Mouse (Mus musculus) right cerebral cortex, adult 18-20 months (tissue): ENCODE measurements around the gene Fcer1g.
"Not testable (repeated sequence)": the region's sequence is repeated elsewhere in the genome, so short reads cannot be mapped to it uniquely, and the experiment has no call there.

Source experiments
- DNase-seq: peaks from one replicate; pipeline ENCODE4 v3.0.0; 2022; ENCODE audit warnings: mixed read lengths

The Fcer1g gene

DNA sequence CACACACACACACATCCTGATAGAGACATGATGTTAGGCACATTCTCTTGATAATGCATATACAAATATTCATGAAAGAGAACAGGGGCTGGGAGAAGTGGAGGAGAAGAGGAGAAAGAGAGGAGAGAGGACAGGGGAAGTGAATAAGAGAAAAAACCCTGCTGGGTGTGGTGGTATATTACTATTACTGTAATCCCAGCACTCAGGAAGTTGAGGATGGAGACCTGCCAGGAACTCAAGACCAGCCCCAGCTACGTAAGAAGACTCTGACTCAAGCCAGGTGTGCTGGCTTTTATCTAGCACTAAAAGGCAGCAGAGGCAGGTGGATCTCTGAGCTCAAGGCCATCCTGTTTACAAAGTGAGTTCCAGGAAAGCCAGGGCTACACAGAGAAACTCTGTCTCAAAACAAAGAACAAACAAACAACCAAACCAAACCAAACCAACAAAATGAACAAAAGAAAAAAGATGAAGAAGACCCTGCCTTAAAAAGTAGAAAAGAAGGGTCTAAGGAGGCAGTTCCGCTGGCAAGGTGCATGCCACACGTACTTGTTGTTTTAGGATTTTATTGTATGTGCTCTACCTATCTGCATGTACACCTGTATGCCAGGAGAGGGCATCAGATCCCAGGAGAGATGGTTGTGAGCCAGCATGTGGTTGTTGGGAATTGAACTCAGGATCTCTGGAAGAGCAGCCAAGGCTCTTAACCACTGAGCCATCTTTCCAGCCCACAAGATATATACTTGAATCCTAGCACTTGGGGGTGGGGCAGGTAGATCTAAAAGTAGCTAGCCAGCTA lies 29.7 kb upstream of the Fcer1g start:
- DNase-seq = no peak

- DNase-seq = no peak
Measured at GRCm38 (mm10) chr1:171263185-171263611, 29.0 kb upstream of the Fcer1g start.

DNA sequence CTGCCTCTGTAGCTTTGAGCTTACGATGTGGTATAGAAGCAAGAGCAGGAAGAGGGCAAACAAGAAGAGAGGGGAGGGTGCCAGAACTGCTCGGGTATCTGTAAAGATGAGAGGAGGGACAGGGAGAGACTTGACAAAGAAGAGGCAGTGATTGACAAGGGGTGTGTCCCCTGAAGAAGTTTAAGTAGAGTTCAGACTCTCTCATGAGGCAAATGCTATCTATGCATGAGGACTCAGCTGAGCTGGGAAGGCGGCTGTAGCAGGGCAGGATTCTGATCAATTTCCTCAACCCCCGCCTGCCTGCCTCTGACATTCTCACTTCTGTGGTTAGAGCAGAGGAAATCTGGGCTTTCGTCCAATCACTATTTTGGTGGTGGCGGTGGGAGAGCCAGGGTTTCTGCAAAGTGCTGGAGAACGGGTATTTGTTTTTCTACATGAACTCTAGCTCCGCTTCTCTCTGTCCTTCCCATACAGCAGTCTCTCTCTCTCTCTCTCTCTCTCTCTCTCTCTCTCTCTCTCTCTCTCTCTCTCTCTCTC lies 28.5 kb upstream of the Fcer1g start:
- DNase-seq = peak; percentile 90

- DNase-seq = no peak
Measured at GRCm38 (mm10) chr1:171260316-171260715, 26.2 kb upstream of the Fcer1g start.

DNA sequence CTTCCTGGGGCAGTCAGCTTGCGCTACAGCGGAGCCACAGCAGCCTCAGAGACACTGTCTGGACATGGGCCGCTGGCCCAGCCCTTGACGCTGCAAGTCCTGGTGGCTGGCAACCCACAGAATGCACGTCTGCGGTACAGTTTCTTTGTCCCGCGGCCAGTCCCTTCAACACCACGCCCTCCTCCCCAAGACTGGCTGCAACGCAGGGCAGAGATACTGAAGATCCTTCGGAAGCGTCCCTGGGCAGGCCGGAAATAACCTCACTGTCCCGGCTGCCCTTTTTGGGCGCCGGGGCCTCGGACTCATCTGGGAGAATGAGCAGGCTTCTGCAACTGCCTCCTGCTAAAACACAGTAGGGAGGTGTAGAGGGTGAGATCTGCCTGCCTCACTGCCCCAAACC lies 24.8 kb upstream of the Fcer1g start:
- no peak for DNase-seq

- no peak for DNase-seq
Measured at GRCm38 (mm10) chr1:171257781-171258180, 23.6 kb upstream of the Fcer1g start.

- DNase-seq = peak; percentile 55
Measured at GRCm38 (mm10) chr1:171256937-171257548, 22.9 kb upstream of the Fcer1g start.

DNA sequence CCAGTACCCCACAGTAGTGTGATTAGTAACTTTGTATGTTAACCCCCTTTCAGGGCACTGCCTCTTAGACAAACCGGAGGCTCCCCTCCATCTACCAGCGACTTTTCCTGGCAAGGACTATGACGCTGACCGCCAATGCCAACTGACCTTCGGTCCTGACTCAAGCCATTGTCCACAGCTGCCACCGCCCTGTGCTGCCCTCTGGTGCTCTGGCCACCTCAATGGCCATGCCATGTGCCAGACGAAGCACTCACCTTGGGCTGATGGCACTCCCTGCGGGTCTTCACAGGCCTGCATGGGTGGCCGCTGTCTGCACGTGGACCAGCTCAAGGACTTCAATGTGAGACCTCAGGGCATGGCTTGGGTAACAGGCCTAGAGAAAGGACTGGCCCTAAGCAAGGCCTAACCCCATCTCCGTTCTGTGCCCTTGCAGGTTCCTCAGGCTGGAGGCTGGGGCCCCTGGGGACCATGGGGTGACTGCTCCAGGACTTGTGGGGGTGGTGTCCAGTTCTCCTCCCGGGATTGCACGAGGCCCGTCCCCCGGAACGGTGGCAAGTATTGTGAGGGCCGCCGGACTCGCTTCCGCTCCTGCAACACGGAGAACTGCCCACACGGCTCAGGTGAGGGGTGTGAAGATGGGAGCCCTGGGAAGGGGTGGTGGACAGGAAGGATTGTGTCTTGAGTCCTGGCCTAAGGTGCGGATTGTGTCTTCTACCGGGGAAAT lies 22.1 kb upstream of the Fcer1g start:
- no peak for DNase-seq

DNA sequence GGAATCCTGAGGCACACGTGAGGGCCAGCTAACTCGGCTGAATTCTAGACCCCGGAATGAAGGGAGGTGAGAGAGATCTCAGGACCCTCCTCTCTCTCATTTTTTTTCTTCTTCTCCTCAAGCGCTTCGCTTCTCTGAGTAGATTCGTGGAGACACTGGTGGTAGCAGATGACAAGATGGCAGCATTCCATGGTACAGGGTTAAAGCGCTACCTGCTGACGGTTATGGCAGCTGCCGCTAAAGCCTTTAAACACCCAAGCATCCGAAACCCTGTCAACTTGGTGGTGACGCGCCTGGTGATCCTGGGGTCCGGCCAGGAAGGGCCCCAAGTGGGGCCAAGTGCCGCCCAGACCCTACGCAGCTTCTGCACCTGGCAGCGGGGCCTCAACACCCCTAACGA lies 18.2 kb upstream of the Fcer1g start:
- no peak for DNase-seq

GRCm38 (mm10) chr1:171251594-171252324 lies 17.6 kb upstream of the Fcer1g start:
- no peak for DNase-seq

- DNase-seq = no peak
Measured at GRCm38 (mm10) chr1:171250680-171251593, 16.8 kb upstream of the Fcer1g start, which contains the start of gene Ndufs2. Gene Ndufs2, minus strand, starts transcription at chr1:171251388.

DNA sequence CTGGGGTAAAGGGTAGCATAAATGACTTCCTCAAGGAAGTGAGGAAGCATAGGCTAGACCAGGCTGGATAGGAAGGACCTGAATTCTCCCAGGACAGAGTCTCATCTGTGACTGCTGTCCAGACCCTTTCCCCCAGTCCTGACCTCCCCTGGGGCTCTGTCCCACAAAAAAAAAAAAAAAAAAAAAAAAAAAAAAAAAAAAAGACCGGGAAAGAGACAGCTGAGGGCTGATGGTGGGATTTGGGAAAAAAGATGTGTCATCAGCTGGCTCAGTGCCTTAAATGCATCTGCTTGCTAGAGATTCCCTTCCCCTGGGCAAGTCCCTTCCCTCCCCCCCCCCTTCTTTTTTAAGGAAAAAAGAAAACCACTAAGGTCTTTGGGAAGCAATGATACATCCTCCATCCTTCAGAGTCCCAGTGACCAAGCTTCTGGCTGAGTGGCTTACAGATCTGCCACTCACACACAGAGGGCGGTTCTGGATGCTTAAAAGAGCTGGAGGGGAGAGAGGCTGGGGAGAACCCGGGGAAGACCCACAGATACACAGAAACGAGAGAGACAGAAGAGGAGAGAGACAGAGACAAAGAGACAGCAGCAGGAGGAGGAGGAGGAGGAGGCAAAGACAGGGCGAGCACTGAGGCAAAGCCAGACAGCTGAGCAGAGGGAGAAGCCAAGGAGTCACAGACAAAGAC lies 15.9 kb upstream of the Fcer1g start, which contains the start of gene Adamts4:
TSS of gene Adamts4 (plus strand) at position 509 of the 688 bp plus-strand sequence.
- DNase-seq = peak; percentile 53

DNA sequence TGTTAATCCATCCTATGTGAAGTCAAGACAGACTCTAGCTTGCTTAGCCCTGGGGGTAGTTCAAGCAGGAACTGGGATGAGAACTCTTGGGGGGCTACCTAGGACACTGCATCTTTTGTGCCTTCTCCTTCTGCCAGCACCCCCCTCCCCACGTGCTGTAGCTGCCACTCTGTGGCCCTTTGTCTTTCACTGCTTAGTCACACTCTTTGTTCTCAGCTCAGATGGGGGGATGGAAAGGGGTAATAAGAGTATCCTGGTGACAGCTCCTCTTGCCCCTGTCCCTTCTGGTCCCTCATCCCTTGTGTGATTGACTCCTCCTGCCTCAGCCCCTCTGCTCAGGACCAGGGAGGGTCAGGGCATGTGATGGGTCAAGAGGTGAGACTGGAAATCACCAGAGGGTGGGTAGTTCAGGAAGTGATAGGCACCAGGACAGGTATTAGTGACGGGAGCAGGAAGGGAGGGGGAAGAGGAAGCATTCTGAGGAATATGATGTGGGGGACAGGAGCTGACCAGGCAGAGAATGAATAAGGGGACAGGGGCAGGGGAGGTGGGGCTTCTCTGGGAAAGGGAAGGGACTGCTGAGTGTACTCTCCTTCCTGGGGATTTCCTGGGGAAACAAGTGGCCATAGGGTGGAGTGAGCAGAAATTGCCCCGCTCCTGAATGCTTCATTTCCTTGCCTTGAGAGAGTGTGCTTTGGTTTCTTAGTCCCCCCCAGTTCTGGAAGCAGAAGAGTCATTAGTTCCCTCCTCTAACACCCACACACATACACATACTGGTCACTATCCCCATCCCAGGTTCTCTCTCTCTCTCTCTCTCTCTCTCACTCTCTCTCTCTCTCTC lies 14.4 kb upstream of the Fcer1g start:
- peak; percentile 43 for DNase-seq

- no peak for DNase-seq
Measured at GRCm38 (mm10) chr1:171247916-171248315, 13.8 kb upstream of the Fcer1g start.

DNA sequence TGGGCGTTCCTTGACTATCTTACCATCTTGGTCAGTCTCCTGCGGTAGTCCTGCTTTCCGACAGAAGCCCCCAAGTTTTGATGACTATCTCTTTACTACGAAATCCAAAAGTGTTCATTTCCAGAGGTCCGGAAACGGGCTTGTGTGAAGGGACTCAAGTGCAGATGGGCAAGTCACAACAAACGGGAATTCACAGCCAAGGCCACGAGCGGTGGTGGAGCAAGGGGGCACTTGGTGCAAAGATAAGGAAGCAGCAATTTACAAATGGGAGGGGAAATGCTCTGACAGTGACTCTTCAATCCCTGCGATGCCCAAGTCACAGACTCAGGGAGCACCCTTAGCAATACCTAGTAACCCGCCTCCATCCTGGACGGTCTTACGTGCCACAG lies 13.3 kb upstream of the Fcer1g start:
- no peak for DNase-seq

- peak; percentile 98 for DNase-seq
Measured at GRCm38 (mm10) chr1:171246709-171247452, 12.7 kb upstream of the Fcer1g start.

DNA sequence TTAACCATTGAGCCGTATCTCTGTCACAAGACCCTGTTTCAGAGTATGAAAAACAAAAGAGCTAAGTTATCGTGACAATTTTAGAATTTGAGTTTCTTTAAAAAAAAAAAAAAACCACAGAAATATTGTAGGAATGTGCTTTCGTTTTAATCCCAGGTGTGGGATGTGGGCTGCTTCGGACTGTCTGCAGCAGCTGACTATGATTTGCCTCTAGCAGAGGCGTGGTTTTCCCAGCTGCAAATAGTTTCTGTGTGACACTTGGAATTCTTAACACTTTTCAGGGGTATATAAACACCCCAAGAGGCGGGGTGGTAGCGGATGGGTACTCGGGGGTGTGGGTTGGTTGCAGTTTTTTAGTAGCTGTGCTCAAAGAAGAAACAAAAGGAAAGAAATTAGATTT lies 11.2 kb upstream of the Fcer1g start:
- no peak for DNase-seq

DNA sequence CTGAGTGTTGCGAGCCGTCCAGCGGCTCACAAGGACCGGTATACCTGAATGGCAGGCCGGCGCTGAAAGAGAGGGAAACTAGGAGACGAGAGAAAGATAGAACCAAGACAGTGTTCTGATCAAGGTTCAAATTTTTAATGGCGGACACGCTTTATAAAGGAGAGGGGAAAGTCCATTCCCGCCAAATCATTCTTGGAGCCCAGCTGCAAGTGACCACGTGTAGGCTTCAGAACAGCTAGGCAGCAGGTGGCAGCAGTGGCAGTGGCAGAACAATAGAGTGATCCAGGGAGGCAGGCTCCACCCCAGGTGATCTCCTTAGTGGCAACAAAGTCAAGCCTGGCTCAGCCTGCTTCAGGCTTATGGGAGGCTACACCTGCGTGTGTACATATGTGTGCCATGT lies 7.8 kb upstream of the Fcer1g start:
- not testable (repeated sequence) for DNase-seq

DNA sequence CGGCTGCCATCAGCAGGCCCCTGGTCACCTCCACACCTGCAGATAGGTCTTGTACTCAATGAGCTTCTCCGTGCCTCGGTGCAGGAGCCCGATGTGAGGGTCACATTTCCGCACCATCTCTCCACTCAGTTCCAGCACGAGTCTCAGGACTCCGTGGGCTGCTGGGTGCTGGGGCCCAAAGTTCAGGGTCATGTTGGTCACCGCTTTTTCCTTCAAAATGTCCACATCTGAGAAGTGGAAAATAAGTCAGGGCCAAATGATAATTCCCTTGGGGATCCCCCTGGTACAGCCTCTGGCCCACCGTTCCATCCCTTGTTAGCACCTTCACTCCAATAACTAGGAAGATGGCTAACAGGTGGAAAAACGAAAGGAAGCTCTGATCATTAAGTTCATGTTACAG lies 6.7 kb upstream of the Fcer1g start:
- DNase-seq = no peak
